Mouse (Mus musculus) liver, embryonic 15.5 days (tissue): ENCODE data around the gene Slc45a1. TPM values are rescaled to one million over a fixed set of nuclear protein-coding genes. Genes with fewer than 3 reads are reported as not detected.

Experiments used
- ATAC-seq: fragments of 200-750 bp; cut with Nextera tagmentation; 2 replicates; pipeline ENCODE4 v1.8.0; 2017; ENCODE audit warnings: moderate number of reproducible peaks, mild to moderate bottlenecking, moderate library complexity; ENCODE audit not compliant: insufficient read depth
- H3K27ac ChIP-seq: fragments of 300-500 bp; sonication (generic); replicated peaks from 2 replicates; pipeline ENCODE4 v1.5.1; 2015; ENCODE audit warnings: mild to moderate bottlenecking, inconsistent platforms
- H3K27me3 ChIP-seq: fragments of 300-500 bp; sonication (generic); 2 replicates; pipeline ENCODE4 v1.6.1; 2015; ENCODE audit warnings: mild to moderate bottlenecking, inconsistent platforms
- H3K36me3 ChIP-seq: fragments of 300-500 bp; sonication (generic); replicated peaks from 2 replicates; pipeline ENCODE4 v1.6.1; 2015; ENCODE audit warnings: moderate library complexity, mild to moderate bottlenecking, inconsistent platforms
- H3K4me1 ChIP-seq: fragments of 300-500 bp; sonication (generic); replicated peaks from 2 replicates; pipeline ENCODE4 v1.6.1; 2015; ENCODE audit warnings: inconsistent platforms
- H3K4me2 ChIP-seq: fragments of 300-500 bp; sonication (generic); 2 replicates; pipeline ENCODE4 v1.6.1; 2015; ENCODE audit warnings: moderate library complexity, mild to moderate bottlenecking, inconsistent platforms
- H3K4me3 ChIP-seq: fragments of 300-500 bp; sonication (generic); replicated peaks from 2 replicates; pipeline ENCODE4 v1.5.1; 2015; ENCODE audit warnings: mild to moderate bottlenecking, inconsistent platforms
- H3K9ac ChIP-seq: fragments of 300-500 bp; sonication (generic); 2 replicates; pipeline ENCODE4 v1.6.1; 2015; ENCODE audit warnings: moderate library complexity, mild to moderate bottlenecking, inconsistent platforms
- H3K9me3 ChIP-seq: fragments of 300-500 bp; sonication (generic); replicated peaks from 2 replicates; pipeline ENCODE4 v1.6.1; 2016; ENCODE audit warnings: inconsistent platforms
- WGBS: fragments of 180-500 bp; shearing (Covaris S2); methylation state at CpG from one replicate; pipeline ENCODE4 v1.1.7; 2015; ENCODE audit warnings: mixed read lengths; ENCODE audit not compliant: insufficient replicate concordance; 5-methylcytosine and 5-hydroxymethylcytosine counted together
- polyA plus RNA-seq: library from polyadenylated mRNA; unstranded; fragments of >200 nt; fragmentation: Nextera tagmentation; extraction: Ambion mirVana; gene quantifications from 2 replicates; pipeline ENCODE4 v1.2.1, GENCODE M21; 2015

The Slc45a1 gene
- polyA plus RNA-seq, 1 experiment from 2014 or later = not detected

DNA sequence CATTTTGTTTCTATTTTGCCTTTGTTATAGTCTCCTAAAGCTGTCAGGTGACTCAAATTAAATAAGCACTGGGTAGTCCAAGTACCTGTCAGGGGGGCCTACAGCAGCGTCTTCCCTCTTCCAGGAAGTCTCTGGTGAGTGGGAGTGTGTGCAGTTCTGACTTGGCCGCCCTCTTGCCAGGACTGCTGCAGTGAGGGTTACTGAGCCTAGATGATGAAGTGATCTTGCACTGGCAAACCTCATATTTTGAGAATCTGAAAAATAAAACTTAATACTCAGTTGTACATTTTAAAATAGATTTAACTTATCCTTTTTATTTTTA, 63.7 kb downstream of the Slc45a1 start:
- Histone ChIP-seq H3K4me3 (peak overlapping the region; percentile 39), H3K9me3 (no peaks in the 10 kb centered on the region), H3K27ac (0 out of 2 replicates have a peak overlapping the region, but pooled peaks have one; percentile 59)

DNA sequence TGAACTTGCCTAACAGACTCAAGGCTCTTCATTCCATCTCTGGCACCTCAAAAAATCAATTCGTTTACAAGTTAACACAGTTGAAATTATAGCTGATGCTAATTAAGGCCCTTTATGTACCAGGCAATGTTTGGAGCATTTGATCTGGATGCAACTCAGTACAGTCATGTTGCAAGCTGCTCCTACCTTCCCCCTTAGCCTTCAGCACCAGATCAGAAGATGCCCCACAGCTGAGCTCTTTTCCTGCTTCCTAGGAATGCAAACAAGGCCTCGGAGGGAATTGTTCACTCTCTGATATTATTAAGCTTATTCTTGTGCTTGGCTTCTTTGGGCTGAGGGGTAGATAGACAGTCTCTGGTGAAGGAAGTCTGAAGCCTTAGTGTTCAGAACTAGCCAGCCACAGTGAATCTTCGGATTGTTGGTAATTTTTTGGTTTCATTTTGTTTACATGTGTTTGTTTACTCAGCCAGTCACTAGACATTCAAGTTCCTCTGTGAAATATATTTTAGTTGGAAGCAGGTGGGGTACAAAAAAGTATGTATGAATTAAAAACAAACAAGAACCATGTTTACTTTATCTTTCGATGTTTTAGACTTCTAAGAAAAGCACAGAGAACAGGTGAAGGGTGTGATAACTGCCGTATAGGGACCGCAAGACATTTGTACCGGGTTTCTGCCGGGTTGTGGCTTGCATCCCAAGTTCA, 64.2 kb downstream of the Slc45a1 start:
- no peaks in the 10 kb centered on the region for H3K27me3 ChIP-seq
- H3K27ac ChIP-seq = peak overlapping the region; percentile 59
- H3K9me3 ChIP-seq = no peaks in the 10 kb centered on the region
- 38% methylated on average over 8 of the region's 8 CpGs for WGBS
- peaks cover 82% of the 10 kb centered on the region for H3K4me1 ChIP-seq
- H3K9ac ChIP-seq = peak overlapping the region; percentile 20; the same call in 1 of the 2 replicates
- H3K36me3 ChIP-seq = no peaks in the 10 kb centered on the region
- no peak for ATAC-seq
- H3K4me3 ChIP-seq = peak overlapping the region; percentile 39
- H3K4me2 ChIP-seq = peak overlapping the region; percentile 62

More for the DNA sequence above, 63.7 kb downstream of the Slc45a1 start:
- Histone ChIP-seq H3K36me3 (no peaks in the 10 kb centered on the region), H3K4me2 (peak overlapping the region; percentile 62), H3K4me1 (peaks cover 82% of the 10 kb centered on the region), H3K27me3 (no peaks in the 10 kb centered on the region), H3K9ac (peak overlapping the region; percentile 20; the same call in 1 of the 2 replicates)
- WGBS = 41% methylated on average over 2 of the region's 2 CpGs
- no peak for ATAC-seq

DNA sequence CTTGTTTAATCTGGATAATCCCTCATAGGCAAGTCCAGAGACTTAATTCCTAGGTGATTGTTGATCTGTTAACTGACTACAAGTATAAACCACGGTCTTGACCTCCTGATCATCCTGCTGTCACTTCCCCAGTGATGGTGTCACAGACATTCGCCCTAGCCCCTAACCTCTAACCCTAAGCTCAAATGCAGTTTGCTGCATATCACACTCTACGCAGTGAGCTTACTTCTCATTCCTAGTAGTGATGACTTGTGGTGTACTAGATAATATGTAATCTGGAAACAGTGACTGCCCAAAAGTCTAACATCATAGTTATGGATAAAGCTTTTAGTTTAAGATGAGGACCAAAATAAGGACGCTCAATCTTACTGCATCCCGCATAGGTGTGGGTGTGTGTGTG, 65.7 kb downstream of the Slc45a1 start:
- Histone ChIP-seq H3K36me3 (no peaks in the 10 kb centered on the region), H3K4me1 (peaks cover 79% of the 10 kb centered on the region), H3K27ac (peak overlapping the region; percentile 34), H3K9ac (no peak overlapping the region), H3K27me3 (no peaks in the 10 kb centered on the region), H3K4me2 (0 out of 2 replicates have a peak overlapping the region, but pooled peaks have one; percentile 13), H3K9me3 (no peaks in the 10 kb centered on the region), H3K4me3 (no peak overlapping the region)
- ATAC-seq = no peak
- WGBS = 43% methylated on average over 5 of the region's 5 CpGs

DNA sequence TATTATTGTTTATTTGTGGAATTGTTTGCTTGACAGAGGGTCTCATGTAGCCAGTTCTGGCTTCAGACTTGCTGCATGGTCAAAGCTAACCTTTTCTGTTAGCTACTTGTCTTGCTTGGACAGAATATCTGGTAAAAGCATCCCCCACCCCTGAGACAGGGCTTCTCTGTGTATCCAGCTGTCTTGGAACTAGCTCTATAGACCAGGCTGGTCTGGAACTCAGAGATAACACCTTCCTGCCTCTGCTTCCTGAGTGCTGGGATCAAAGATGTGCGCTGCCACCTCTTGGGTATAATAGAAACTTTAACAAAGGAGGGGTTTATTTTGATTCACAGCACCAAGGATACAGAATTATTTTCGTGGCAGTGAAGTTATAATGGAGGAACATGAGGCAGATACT, 66.2 kb downstream of the Slc45a1 start:
- Histone ChIP-seq H3K4me3 (no peak overlapping the region), H3K27ac (peak overlapping the region; percentile 34), H3K9me3 (no peaks in the 10 kb centered on the region), H3K4me1 (peaks cover 76% of the 10 kb centered on the region), H3K27me3 (no peaks in the 10 kb centered on the region), H3K4me2 (no peak overlapping the region), H3K36me3 (no peaks in the 10 kb centered on the region), H3K9ac (no peak overlapping the region)
- 32% methylated on average over 2 of the region's 2 CpGs for WGBS
- peak; percentile 61 for ATAC-seq

GRCm38 (mm10) chr4:150583777-150584135, 68.2 kb downstream of the Slc45a1 start:
- WGBS = 69% methylated on average over 3 of the region's 3 CpGs
- no peak overlapping the region for H3K9ac ChIP-seq
- no peak for ATAC-seq

GRCm38 (mm10) chr4:150582966-150583776, 68.8 kb downstream of the Slc45a1 start:
- Histone ChIP-seq H3K9ac (no peak overlapping the region), H3K4me1 (peaks cover 66% of the 10 kb centered on the region), H3K27ac (peak overlapping the region; percentile 64), H3K27me3 (no peaks in the 10 kb centered on the region), H3K4me3 (no peak overlapping the region), H3K36me3 (no peaks in the 10 kb centered on the region), H3K4me2 (peak overlapping the region; percentile 32), H3K9me3 (no peaks in the 10 kb centered on the region)
- 0 out of 2 replicates have a peak, but pooled peaks have one; percentile 31 for ATAC-seq
- 39% methylated on average over 13 of the region's 13 CpGs for WGBS

More at GRCm38 (mm10) chr4:150583777-150584135, 68.2 kb downstream of the Slc45a1 start:
- Histone ChIP-seq H3K9me3 (no peaks in the 10 kb centered on the region), H3K4me3 (no peak overlapping the region), H3K36me3 (no peaks in the 10 kb centered on the region), H3K27me3 (no peaks in the 10 kb centered on the region), H3K4me2 (peak overlapping the region; percentile 32), H3K27ac (peak overlapping the region; percentile 64), H3K4me1 (peaks cover 66% of the 10 kb centered on the region)

DNA sequence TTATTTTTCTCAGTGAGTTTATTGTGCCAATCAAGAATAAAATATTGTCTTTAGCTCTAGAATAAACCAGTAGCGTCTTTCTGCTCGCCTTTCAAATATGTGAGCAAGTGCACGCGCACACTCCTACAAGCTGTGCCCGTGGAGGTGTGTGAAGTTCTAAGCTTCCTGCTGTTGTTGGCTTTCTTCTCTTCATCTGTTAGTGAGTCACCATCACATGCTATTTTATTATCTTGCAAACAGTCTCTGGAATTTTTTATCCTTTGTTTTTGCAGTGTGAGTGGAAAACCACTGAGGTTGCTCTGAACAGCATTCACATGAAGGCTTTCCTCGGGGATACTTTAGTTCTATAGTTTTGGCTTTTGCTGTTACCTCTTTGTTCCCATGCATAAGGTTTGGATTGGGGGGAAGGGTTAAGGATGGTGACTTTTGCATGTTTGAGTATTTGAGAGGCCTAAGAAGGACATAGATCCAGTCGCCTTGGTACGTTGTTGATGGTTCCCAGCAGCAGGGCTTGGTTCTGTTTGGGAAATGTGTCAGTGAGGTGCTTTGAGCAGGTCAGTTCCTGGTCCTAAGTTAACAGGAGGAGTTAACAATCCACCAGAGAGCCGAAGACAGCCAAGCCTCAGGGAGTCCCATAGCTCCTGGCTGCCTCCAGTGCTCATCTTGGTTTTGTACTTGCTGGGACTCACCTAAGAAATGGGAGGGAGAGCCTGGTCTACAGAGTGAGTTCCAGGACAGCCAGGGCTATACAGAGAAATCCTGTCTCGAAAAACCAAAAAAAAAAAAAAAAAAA, 69.8 kb downstream of the Slc45a1 start:
- Histone ChIP-seq H3K4me1 (peaks cover 62% of the 10 kb centered on the region), H3K9ac (no peak overlapping the region), H3K27ac (no peak overlapping the region), H3K4me3 (no peak overlapping the region), H3K4me2 (no peak overlapping the region), H3K9me3 (no peaks in the 10 kb centered on the region), H3K27me3 (no peaks in the 10 kb centered on the region), H3K36me3 (no peaks in the 10 kb centered on the region)
- 76% methylated on average over 10 of the region's 10 CpGs for WGBS
- ATAC-seq = no peak

Other genes with a start within 250 kb of the Slc45a1 start
- 40.1 and 41.3 TPM in 2 replicates for gene Errfi1, start 201.7 kb upstream of the Slc45a1 start, polyA plus RNA-seq